Mouse (Mus musculus): ENCODE data around the gene Ech1.
A peak's percentile ranks its signal among the peaks of the same experiment; 100 is the strongest.

- TF ChIP-seq CTCF (IDR thresholded peaks at IDR 0.05; ENCODE audit: low read depth), result no peak
- 0 out of 2 replicates have a peak, but pooled peaks have one; percentile 22 for TF ChIP-seq EP300 (IDR thresholded peaks at IDR 0.05; ENCODE audit: low read depth)
Observed at GRCm38 (mm10) chr7:28808957-28809393, 16.0 kb upstream of the Ech1 start.

Measured in heart, postnatal 0 days (tissue).